Mouse (Mus musculus): ENCODE results near the gene Arhgef1. TPM values are rescaled to one million over a fixed set of nuclear protein-coding genes. Genes with fewer than 3 reads are reported as not detected.

The Arhgef1 gene
- polyA plus RNA-seq, 1 experiment = 20.6 TPM

- peaks cover 3% of the 10 kb centered on the region; the same call in 1 of the 2 replicates for H3K9me3 ChIP-seq (ENCODE audit: control insufficient read depth, low read length)
- no peak for TF ChIP-seq TAL1 (IDR thresholded peaks at IDR 0.05; ENCODE audit: low read length)
- peaks cover 85% of the 10 kb centered on the region for H3K27me3 ChIP-seq (ENCODE audit: control insufficient read depth)
- H3K4me3 ChIP-seq (replicated peaks) = no peak overlapping the region
- no peaks in the 10 kb centered on the region for H3K4me1 ChIP-seq (ENCODE audit: control insufficient read depth)
- no peaks in the 10 kb centered on the region for H3K36me3 ChIP-seq (ENCODE audit: control insufficient read depth)
Observed at GRCm38 (mm10) chr7:24953966-24954365, 51.3 kb downstream of the Arhgef1 start.

GRCm38 (mm10) chr7:24954450-24954849 lies 51.7 kb downstream of the Arhgef1 start:
- Histone ChIP-seq H3K27me3 (ENCODE audit: control insufficient read depth) (peaks cover 80% of the 10 kb centered on the region), H3K36me3 (ENCODE audit: control insufficient read depth) (no peaks in the 10 kb centered on the region), H3K4me1 (ENCODE audit: control insufficient read depth) (no peaks in the 10 kb centered on the region), H3K4me3 (replicated peaks) (no peak overlapping the region), H3K9me3 (ENCODE audit: control insufficient read depth, low read length) (peaks cover 3% of the 10 kb centered on the region; the same call in 1 of the 2 replicates)
- TF ChIP-seq TAL1 (IDR thresholded peaks at IDR 0.05; ENCODE audit: low read length) = no peak
- TF ChIP-seq GATA1 (IDR thresholded peaks at IDR 0.05; ENCODE audit: low read length) = no peak

DNA sequence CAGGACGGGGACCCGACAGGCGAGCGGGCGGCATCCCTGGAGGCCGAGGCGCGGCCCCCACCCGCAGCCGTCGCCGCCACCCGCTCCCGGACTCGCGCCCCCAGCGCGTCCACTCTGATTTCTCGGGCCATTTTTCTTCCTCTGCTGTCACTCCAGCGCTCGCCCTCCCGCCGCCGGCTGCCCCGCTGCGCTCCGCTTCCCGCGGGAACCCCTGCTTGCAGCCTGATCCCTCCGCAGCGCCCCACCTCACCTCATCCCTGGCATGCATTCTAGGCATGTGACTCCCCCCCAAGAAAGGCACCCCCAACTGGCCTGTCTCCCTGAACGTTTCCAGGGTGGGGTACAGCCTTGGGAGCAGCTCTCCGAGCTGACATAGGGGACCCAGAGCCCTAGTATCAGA lies 52.5 kb downstream of the Arhgef1 start:
- Histone ChIP-seq H3K9me3 (ENCODE audit: control insufficient read depth, low read length) (peaks cover 3% of the 10 kb centered on the region; the same call in 1 of the 2 replicates), H3K4me1 (ENCODE audit: control insufficient read depth) (no peaks in the 10 kb centered on the region), H3K36me3 (ENCODE audit: control insufficient read depth) (no peaks in the 10 kb centered on the region), H3K27me3 (ENCODE audit: control insufficient read depth) (peaks cover 72% of the 10 kb centered on the region), H3K4me3 (replicated peaks) (no peak overlapping the region)
- no peak for TF ChIP-seq GATA1 (IDR thresholded peaks at IDR 0.05; ENCODE audit: low read length)
- no peak for TF ChIP-seq TAL1 (IDR thresholded peaks at IDR 0.05; ENCODE audit: low read length)

DNA sequence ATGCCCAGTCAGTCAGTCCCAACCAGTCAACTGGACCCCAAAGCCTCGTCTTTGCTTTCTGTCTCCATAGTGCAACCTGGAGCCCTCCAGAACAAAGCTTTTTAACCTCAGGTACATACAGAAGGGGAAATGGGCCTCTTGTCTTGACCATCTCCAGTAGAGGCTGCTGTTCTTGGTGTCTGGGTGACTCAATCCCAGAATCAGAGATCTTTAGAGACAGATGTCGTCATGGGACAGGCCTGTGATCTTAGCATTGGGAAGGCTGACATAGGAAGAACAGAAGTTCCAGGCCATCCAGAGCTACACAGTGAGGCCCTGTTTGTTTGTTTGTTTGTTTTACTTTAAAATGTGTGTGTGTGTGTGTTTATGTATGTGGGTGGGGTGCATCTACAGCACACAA lies 61.6 kb downstream of the Arhgef1 start:
- TF ChIP-seq TAL1 (IDR thresholded peaks at IDR 0.05; ENCODE audit: low read length) = no peak
- no peak for TF ChIP-seq GATA1 (IDR thresholded peaks at IDR 0.05; ENCODE audit: low read length)
- no peaks in the 10 kb centered on the region for H3K4me1 ChIP-seq (ENCODE audit: control insufficient read depth)
- no peaks in the 10 kb centered on the region for H3K27me3 ChIP-seq (ENCODE audit: control insufficient read depth)
- H3K36me3 ChIP-seq (ENCODE audit: control insufficient read depth) = no peaks in the 10 kb centered on the region; the same call in 1 of the 2 replicates
- H3K9me3 ChIP-seq (ENCODE audit: control insufficient read depth, low read length) = no peaks in the 10 kb centered on the region; the same call in 1 of the 2 replicates
- no peak overlapping the region for H3K4me3 ChIP-seq (replicated peaks)

DNA sequence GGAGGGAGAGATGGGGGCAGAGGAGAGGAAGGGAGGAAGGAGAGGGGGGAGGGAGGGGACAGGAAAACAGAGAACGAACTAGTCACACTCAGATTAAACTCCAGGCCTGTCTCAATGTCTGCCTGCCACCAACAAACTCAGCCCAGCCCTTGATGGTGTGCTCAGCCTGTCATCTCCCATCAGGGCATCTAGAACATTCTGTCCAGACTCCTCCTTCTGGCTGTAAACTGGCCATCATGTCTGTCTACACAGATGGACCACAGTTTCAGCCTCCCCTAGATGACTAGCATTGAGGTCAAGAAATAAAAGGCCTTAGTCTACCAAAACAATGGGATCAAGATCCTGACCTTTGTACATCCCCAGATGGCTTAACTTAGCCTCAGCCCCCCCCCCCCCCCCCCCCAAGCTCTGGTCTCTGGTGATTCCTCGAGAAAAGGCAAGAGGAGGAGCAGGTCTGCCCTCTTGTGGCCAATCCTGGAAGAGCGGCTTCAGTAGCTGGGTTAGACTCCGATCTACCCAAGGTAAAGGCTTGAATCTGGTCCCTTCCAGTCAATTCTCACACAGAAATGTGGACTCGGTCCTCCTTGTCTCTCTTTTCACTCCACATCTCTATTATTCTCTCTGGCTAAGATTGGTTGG lies 62.3 kb downstream of the Arhgef1 start:
- Histone ChIP-seq H3K4me3 (replicated peaks) (no peak overlapping the region), H3K9me3 (ENCODE audit: control insufficient read depth, low read length) (no peaks in the 10 kb centered on the region; the same call in 1 of the 2 replicates), H3K4me1 (ENCODE audit: control insufficient read depth) (no peaks in the 10 kb centered on the region), H3K36me3 (ENCODE audit: control insufficient read depth) (peaks cover 4% of the 10 kb centered on the region), H3K27me3 (ENCODE audit: control insufficient read depth) (no peaks in the 10 kb centered on the region)
- TF ChIP-seq GATA1 (IDR thresholded peaks at IDR 0.05; ENCODE audit: low read length) (no peak), TAL1 (IDR thresholded peaks at IDR 0.05; ENCODE audit: low read length) (no peak)

DNA sequence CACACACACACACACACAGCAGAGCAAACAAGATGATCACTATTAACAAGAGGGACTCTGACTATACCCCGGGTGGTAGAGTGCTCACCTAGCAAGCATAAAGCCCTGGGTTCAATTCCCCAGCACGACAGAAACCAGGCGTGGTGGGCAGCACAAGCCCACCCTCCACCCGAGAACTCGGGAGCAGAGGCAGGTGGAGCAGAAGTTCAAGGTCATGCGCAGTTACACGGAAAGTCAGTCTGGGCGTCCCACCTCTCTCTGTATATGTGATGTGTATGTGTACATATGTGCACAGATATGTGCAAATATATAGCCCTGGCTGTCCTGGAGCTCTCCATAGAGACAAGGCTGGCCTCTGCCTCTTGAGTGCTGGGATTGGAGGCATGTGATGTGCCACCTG lies 65.3 kb downstream of the Arhgef1 start:
- no peak for TF ChIP-seq TAL1 (IDR thresholded peaks at IDR 0.05; ENCODE audit: low read length)
- no peak for TF ChIP-seq GATA1 (IDR thresholded peaks at IDR 0.05; ENCODE audit: low read length)
- Histone ChIP-seq H3K4me3 (replicated peaks) (no peak overlapping the region), H3K27me3 (ENCODE audit: control insufficient read depth) (no peaks in the 10 kb centered on the region), H3K9me3 (ENCODE audit: control insufficient read depth, low read length) (no peaks in the 10 kb centered on the region), H3K36me3 (ENCODE audit: control insufficient read depth) (peaks cover 7% of the 10 kb centered on the region), H3K4me1 (ENCODE audit: control insufficient read depth) (peaks cover 20% of the 10 kb centered on the region)

DNA sequence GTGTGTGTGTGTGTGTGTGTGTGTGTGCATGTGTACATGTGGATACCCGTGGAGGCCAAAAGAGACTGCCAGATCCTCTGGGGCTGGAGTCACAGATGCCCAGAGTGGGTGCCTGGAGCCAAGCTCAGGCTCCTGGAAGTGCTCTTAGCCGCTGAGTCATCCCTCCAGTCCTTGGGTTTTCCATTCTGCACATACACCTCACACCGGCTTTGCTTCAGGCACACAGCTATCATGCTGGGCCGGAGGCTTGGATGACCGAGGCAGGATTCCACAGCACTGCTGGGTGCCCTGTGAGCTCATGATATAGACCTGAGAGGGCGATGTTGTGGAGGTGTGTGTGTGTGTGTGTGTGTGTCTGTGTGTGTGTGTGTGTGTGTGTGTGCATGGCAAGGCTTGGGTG lies 65.8 kb downstream of the Arhgef1 start:
- Histone ChIP-seq H3K4me1 (ENCODE audit: control insufficient read depth) (peaks cover 23% of the 10 kb centered on the region), H3K4me3 (replicated peaks) (no peak overlapping the region), H3K27me3 (ENCODE audit: control insufficient read depth) (no peaks in the 10 kb centered on the region), H3K9me3 (ENCODE audit: control insufficient read depth, low read length) (no peaks in the 10 kb centered on the region), H3K36me3 (ENCODE audit: control insufficient read depth) (peaks cover 7% of the 10 kb centered on the region)
- TF ChIP-seq GATA1 (IDR thresholded peaks at IDR 0.05; ENCODE audit: low read length) (no peak), TAL1 (IDR thresholded peaks at IDR 0.05; ENCODE audit: low read length) (no peak)

GRCm38 (mm10) chr7:24969805-24970204 lies 67.1 kb downstream of the Arhgef1 start:
- H3K36me3 ChIP-seq (ENCODE audit: control insufficient read depth) = peaks cover 7% of the 10 kb centered on the region
- no peak for TF ChIP-seq TAL1 (IDR thresholded peaks at IDR 0.05; ENCODE audit: low read length)
- TF ChIP-seq GATA1 (IDR thresholded peaks at IDR 0.05; ENCODE audit: low read length) = no peak
- no peaks in the 10 kb centered on the region for H3K27me3 ChIP-seq (ENCODE audit: control insufficient read depth)
- H3K9me3 ChIP-seq (ENCODE audit: control insufficient read depth, low read length) = no peaks in the 10 kb centered on the region
- H3K4me3 ChIP-seq (replicated peaks) = no peak overlapping the region
- peaks cover 25% of the 10 kb centered on the region for H3K4me1 ChIP-seq (ENCODE audit: control insufficient read depth)

DNA sequence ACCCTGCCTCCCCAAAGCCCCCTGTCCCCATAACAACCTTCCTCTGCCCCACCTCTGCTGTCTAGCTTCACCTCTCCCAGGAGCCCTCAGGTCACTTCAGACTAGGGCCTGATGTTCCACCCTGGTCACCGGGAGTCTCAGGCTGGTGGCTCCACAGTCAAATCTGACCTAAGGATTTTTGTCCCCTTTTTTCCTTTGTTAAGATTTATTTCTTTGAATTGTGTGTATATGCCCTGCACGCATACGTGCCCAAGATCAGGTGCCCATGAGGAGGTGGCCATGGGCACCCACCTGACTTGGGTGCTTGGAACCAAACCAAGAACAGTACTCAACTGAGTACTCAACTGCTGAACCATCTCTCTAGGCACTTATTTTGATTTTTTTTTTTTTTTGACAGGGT lies 67.6 kb downstream of the Arhgef1 start:
- TF ChIP-seq GATA1 (IDR thresholded peaks at IDR 0.05; ENCODE audit: low read length) (no peak), TAL1 (IDR thresholded peaks at IDR 0.05; ENCODE audit: low read length) (no peak)
- no peaks in the 10 kb centered on the region for H3K9me3 ChIP-seq (ENCODE audit: control insufficient read depth, low read length)
- H3K4me3 ChIP-seq (replicated peaks) = no peak overlapping the region
- peaks cover 7% of the 10 kb centered on the region for H3K36me3 ChIP-seq (ENCODE audit: control insufficient read depth)
- H3K27me3 ChIP-seq (ENCODE audit: control insufficient read depth) = no peaks in the 10 kb centered on the region
- H3K4me1 ChIP-seq (ENCODE audit: control insufficient read depth) = peaks cover 29% of the 10 kb centered on the region

Measured in erythroblast, embryonic 14.5 days (primary cell).